Mouse (Mus musculus) bone marrow, adult 2 months (tissue): ENCODE measurements around the gene Zfp638.

Experiments
- CTCF ChIP-seq: fragments of 200-500 bp; IDR thresholded peaks from 2 replicates; pipeline ENCODE4 v1.5.1; 2011; ENCODE audit warnings: low read length, control low read depth; ENCODE audit not compliant: control insufficient read depth, insufficient read depth
- POLR2A ChIP-seq: fragments of 200-500 bp; IDR thresholded peaks from 2 replicates; pipeline ENCODE4 v1.6.1; 2011; ENCODE audit warnings: low read depth, mild to moderate bottlenecking, control low read depth, low read length, borderline replicate concordance; ENCODE audit not compliant: control insufficient read depth

DNA sequence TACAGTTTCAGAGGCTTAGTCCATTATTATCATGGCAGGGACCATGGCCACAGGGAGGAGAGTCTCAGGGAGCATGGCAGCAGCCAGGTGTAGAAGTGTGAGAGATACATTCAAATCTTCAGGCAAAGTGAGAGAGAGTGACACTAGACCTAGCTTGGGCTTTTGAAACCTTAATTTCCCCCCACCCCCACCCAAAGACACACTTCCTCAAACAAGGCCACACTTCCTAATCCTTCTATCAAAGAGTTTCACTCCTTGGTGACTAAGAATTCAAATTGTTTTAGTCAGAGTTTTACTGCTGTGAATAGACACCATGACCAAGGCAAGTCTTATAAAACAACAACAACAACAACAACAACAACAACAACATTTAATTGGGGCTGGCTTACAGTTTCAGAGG, 39.8 kb downstream of the Zfp638 start:
- no peak for TF ChIP-seq CTCF
- no peak for TF ChIP-seq POLR2A
